Mouse (Mus musculus) hindbrain, embryonic 11.5 days (tissue): ENCODE results near the gene Apex2. TPM values are rescaled to one million over a fixed set of nuclear protein-coding genes. Genes with fewer than 3 reads are reported as not detected.
A peak's percentile ranks its signal among the peaks of the same experiment; 100 is the strongest.

Source experiments
- ATAC-seq: fragments of 200-750 bp; cut with Nextera tagmentation; 2 replicates; pipeline ENCODE4 v1.8.0; 2017; ENCODE audit warnings: mild to moderate bottlenecking, moderate TSS enrichment, moderate library complexity; ENCODE audit not compliant: low FRiP score
- DNase-seq: peaks from one replicate; pipeline ENCODE4 v3.0.0-alpha.2; 2015; ENCODE audit warnings: low spot score
- H3K27ac ChIP-seq: fragments of 300-500 bp; sonication (generic); 2 replicates; pipeline ENCODE4 v1.5.1; 2014; ENCODE audit warnings: mild to moderate bottlenecking, low read depth, low read length
- H3K27me3 ChIP-seq: fragments of 300-500 bp; sonication (generic); 2 replicates; pipeline ENCODE4 v1.6.1; 2014; ENCODE audit warnings: mild to moderate bottlenecking, low read length, moderate library complexity, mixed read lengths; ENCODE audit not compliant: control insufficient read depth, insufficient read depth
- H3K36me3 ChIP-seq: fragments of 300-500 bp; sonication (generic); 2 replicates; pipeline ENCODE4 v1.6.1; 2014; ENCODE audit warnings: mild to moderate bottlenecking, low read length, moderate library complexity, mixed read lengths; ENCODE audit not compliant: control insufficient read depth, insufficient read depth
- H3K4me1 ChIP-seq: fragments of 300-500 bp; sonication (generic); replicated peaks from 2 replicates; pipeline ENCODE4 v1.6.1; 2014; ENCODE audit warnings: low read length, mixed read lengths; ENCODE audit not compliant: control insufficient read depth, insufficient read depth
- H3K4me2 ChIP-seq: fragments of 300-500 bp; sonication (generic); replicated peaks from 2 replicates; pipeline ENCODE4 v1.6.1; 2014; ENCODE audit warnings: mild to moderate bottlenecking, low read depth, low read length
- H3K4me3 ChIP-seq: fragments of 300-500 bp; sonication (generic); 2 replicates; pipeline ENCODE4 v1.5.1; 2014; ENCODE audit warnings: low read depth, low read length
- H3K9ac ChIP-seq: fragments of 300-500 bp; sonication (generic); 2 replicates; pipeline ENCODE4 v1.6.1; 2014; ENCODE audit warnings: low read depth, low read length
- H3K9me3 ChIP-seq: fragments of 300-500 bp; sonication (generic); 2 replicates; pipeline ENCODE4 v1.6.1; 2016; ENCODE audit warnings: low read length; ENCODE audit not compliant: control insufficient read depth
- WGBS: fragments of 180-500 bp; shearing (Covaris S2); extraction: QIAGEN DNeasy Blood & Tissue Kit; methylation state at CpG from one replicate; pipeline ENCODE4 v1.1.7; 2014; 5-methylcytosine and 5-hydroxymethylcytosine counted together
- polyA plus RNA-seq: library from polyadenylated mRNA; unstranded; fragments of >200 nt; fragmentation: Nextera tagmentation; extraction: Ambion mirVana; gene quantifications from 2 replicates; pipeline ENCODE4 v1.2.1, GENCODE M21; 2014

The Apex2 gene
- 22.8 and 26.8 TPM in 2 replicates for polyA plus RNA-seq

GRCm38 (mm10) chrX:150589696-150590095 is at the start of gene Apex2:
Apex2 (minus strand) TSS chrX:150589868.
- Histone ChIP-seq H3K4me1 (no peaks in the 10 kb centered on the region), H3K4me3 (no peak within 1 kb of the TSS; the same call in 1 of the 2 replicates), H3K4me2 (no peak within 1 kb of the TSS), H3K36me3 (no peaks in the 10 kb centered on the region), H3K27me3 (no peaks in the 10 kb centered on the region), H3K9me3 (no peaks in the 10 kb centered on the region), H3K9ac (no peak within 1 kb of the TSS), H3K27ac (no peak within 1 kb of the TSS)
- DNase-seq (no peak), ATAC-seq (no peak)
- WGBS = 81% methylated on average over 5 of the region's 5 CpGs

GRCm38 (mm10) chrX:150636421-150636820 is 46.8 kb upstream of the Apex2 start:
- H3K4me2 ChIP-seq = no peak overlapping the region
- H3K36me3 ChIP-seq = no peaks in the 10 kb centered on the region
- H3K4me1 ChIP-seq = no peaks in the 10 kb centered on the region
- WGBS = 71% methylated on average over 1 of the region's 1 CpGs
- DNase-seq (no peak), ATAC-seq (no peak)
- no peaks in the 10 kb centered on the region for H3K27me3 ChIP-seq
- H3K27ac ChIP-seq = no peak overlapping the region
- no peak overlapping the region for H3K9ac ChIP-seq
- H3K4me3 ChIP-seq = no peak overlapping the region
- H3K9me3 ChIP-seq = no peaks in the 10 kb centered on the region

- Histone ChIP-seq H3K27me3 (no peaks in the 10 kb centered on the region), H3K9me3 (no peaks in the 10 kb centered on the region), H3K4me2 (no peak overlapping the region), H3K4me3 (no peak overlapping the region), H3K9ac (no peak overlapping the region), H3K27ac (no peak overlapping the region), H3K36me3 (no peaks in the 10 kb centered on the region), H3K4me1 (no peaks in the 10 kb centered on the region)
- DNase-seq = no peak
- WGBS = 78% methylated on average over 2 of the region's 2 CpGs
- no peak for ATAC-seq
Observed at GRCm38 (mm10) chrX:150598882-150599281, 9.2 kb upstream of the Apex2 start.

GRCm38 (mm10) chrX:150595016-150595760 is 5.5 kb upstream of the Apex2 start:
- H3K27ac ChIP-seq = no peak overlapping the region
- no peaks in the 10 kb centered on the region for H3K9me3 ChIP-seq
- whole genome bisulfite sequencing = 84% methylated on average over 9 of the region's 9 CpGs
- H3K9ac ChIP-seq = no peak overlapping the region
- ATAC-seq (no peak), DNase-seq (no peak)
- H3K4me1 ChIP-seq = no peaks in the 10 kb centered on the region
- no peak overlapping the region for H3K4me3 ChIP-seq
- no peak overlapping the region for H3K4me2 ChIP-seq
- no peaks in the 10 kb centered on the region for H3K27me3 ChIP-seq
- no peaks in the 10 kb centered on the region for H3K36me3 ChIP-seq

GRCm38 (mm10) chrX:150594176-150594575 is 4.5 kb upstream of the Apex2 start:
- no peak overlapping the region for H3K4me3 ChIP-seq
- ATAC-seq = no peak
- 93% methylated on average over 3 of the region's 3 CpGs for WGBS

GRCm38 (mm10) chrX:150593266-150594035 is 3.8 kb upstream of the Apex2 start:
- H3K4me3 ChIP-seq = no peak overlapping the region
- H3K9ac ChIP-seq = no peak overlapping the region
- H3K9me3 ChIP-seq = no peaks in the 10 kb centered on the region
- H3K4me2 ChIP-seq = no peak overlapping the region
- H3K4me1 ChIP-seq = no peaks in the 10 kb centered on the region
- WGBS = 87% methylated on average over 12 of the region's 12 CpGs
- ATAC-seq = no peak
- no peak overlapping the region for H3K27ac ChIP-seq
- DNase-seq = no peak
- no peaks in the 10 kb centered on the region for H3K27me3 ChIP-seq
- no peaks in the 10 kb centered on the region for H3K36me3 ChIP-seq

More at GRCm38 (mm10) chrX:150594176-150594575, 4.5 kb upstream of the Apex2 start:
- no peaks in the 10 kb centered on the region for H3K36me3 ChIP-seq
- H3K4me2 ChIP-seq = no peak overlapping the region
- no peaks in the 10 kb centered on the region for H3K4me1 ChIP-seq
- H3K9me3 ChIP-seq = no peaks in the 10 kb centered on the region
- H3K27me3 ChIP-seq = no peaks in the 10 kb centered on the region
- no peak overlapping the region for H3K9ac ChIP-seq
- no peak for DNase-seq
- no peak overlapping the region for H3K27ac ChIP-seq

GRCm38 (mm10) chrX:150588023-150588764 is 1.5 kb downstream of the Apex2 start, which contains the start of gene Pfkfb1:
Pfkfb1 (plus strand) TSS chrX:150588229.
- DNase-seq (peak; percentile 77), ATAC-seq (peak; percentile 91)
- Histone ChIP-seq H3K27me3 (no peaks in the 10 kb centered on the region), H3K9me3 (no peaks in the 10 kb centered on the region), H3K36me3 (no peaks in the 10 kb centered on the region), H3K4me2 (peak within 1 kb of the TSS; percentile 41), H3K27ac (no peak within 1 kb of the TSS), H3K4me3 (peak within 1 kb of the TSS; percentile 45), H3K9ac (peak within 1 kb of the TSS; percentile 54), H3K4me1 (no peaks in the 10 kb centered on the region)
- WGBS = 17% methylated on average over 29 of the region's 35 CpGs

GRCm38 (mm10) chrX:150585116-150585515 is 4.6 kb downstream of the Apex2 start:
- H3K4me2 ChIP-seq = no peak overlapping the region
- H3K27me3 ChIP-seq = no peaks in the 10 kb centered on the region
- H3K4me1 ChIP-seq = no peaks in the 10 kb centered on the region
- no peaks in the 10 kb centered on the region for H3K9me3 ChIP-seq
- H3K4me3 ChIP-seq = no peak overlapping the region
- no peak overlapping the region for H3K27ac ChIP-seq
- no peak overlapping the region for H3K9ac ChIP-seq
- H3K36me3 ChIP-seq = no peaks in the 10 kb centered on the region
- WGBS = 94% methylated on average over 8 of the region's 8 CpGs
- ATAC-seq = no peak
- no peak for DNase-seq
